Mouse (Mus musculus): ENCODE data around the gene Fam71d. TPM values are rescaled to one million over a fixed set of nuclear protein-coding genes. Genes with fewer than 3 reads are reported as not detected.

Gene Fam71d
- 0.65 TPM for polyA plus RNA-seq (2017; shearing (Covaris generic))

GRCm38 (mm10) chr12:78691325-78691724, at the start of gene Fam71d:
TSS of gene Fam71d (plus strand) at chr12:78691535.

GRCm38 (mm10) chr12:78748557-78749377, 57.4 kb downstream of the Fam71d start, which contains the start of gene Mpp5:
TSS of gene Mpp5 (plus strand) at chr12:78748907.

Other genes with a start within 250 kb of the Fam71d start
- gene Mpp5, start 57.4 kb downstream of the Fam71d start, polyA plus RNA-seq (2017; shearing (Covaris generic)): 23.5 TPM
- 244 TPM for gene Atp6v1d, start 170.1 kb downstream of the Fam71d start, polyA plus RNA-seq (2017; shearing (Covaris generic))
- 213 TPM for gene Eif2s1, start 170.3 kb downstream of the Fam71d start, polyA plus RNA-seq (2017; shearing (Covaris generic))
- gene Plek2, start 215.4 kb downstream of the Fam71d start, polyA plus RNA-seq (2017; shearing (Covaris generic)): not detected

All from CD4-positive, CD25-positive, alpha-beta regulatory T cell, adult 9 weeks (primary cell).